Mouse (Mus musculus) limb, embryonic 12.5 days (tissue): ENCODE measurements around the gene Cryba2. TPM values are rescaled to one million over a fixed set of nuclear protein-coding genes. Genes with fewer than 3 reads are reported as not detected.

Experiments
- ATAC-seq: fragments of 200-750 bp; cut with Nextera tagmentation; 2 replicates; pipeline ENCODE4 v1.8.0; 2017; ENCODE audit warnings: low read depth, moderate TSS enrichment; ENCODE audit not compliant: insufficient number of reproducible peaks, insufficient read depth, low FRiP score, low TSS enrichment
- H3K27ac ChIP-seq: fragments of 300-500 bp; sonication (generic); 2 replicates; pipeline ENCODE4 v1.5.1; 2016; ENCODE audit warnings: mild to moderate bottlenecking, moderate library complexity
- H3K27me3 ChIP-seq: fragments of 300-500 bp; sonication (generic); 2 replicates; pipeline ENCODE4 v1.6.1; 2016; ENCODE audit warnings: mild to moderate bottlenecking, moderate library complexity
- H3K36me3 ChIP-seq: fragments of 300-500 bp; sonication (generic); 2 replicates; pipeline ENCODE4 v1.6.1; 2016; ENCODE audit warnings: mild to moderate bottlenecking, moderate library complexity
- H3K4me1 ChIP-seq: fragments of 300-500 bp; sonication (generic); replicated peaks from 2 replicates; pipeline ENCODE4 v1.6.1; 2016
- H3K4me2 ChIP-seq: fragments of 300-500 bp; sonication (generic); 2 replicates; pipeline ENCODE4 v1.6.1; 2016; ENCODE audit warnings: mild to moderate bottlenecking, moderate library complexity
- H3K4me3 ChIP-seq: fragments of 300-500 bp; sonication (generic); replicated peaks from 2 replicates; pipeline ENCODE4 v1.5.1; 2016; ENCODE audit warnings: mild to moderate bottlenecking
- H3K9ac ChIP-seq: fragments of 300-500 bp; sonication (generic); replicated peaks from 2 replicates; pipeline ENCODE4 v1.6.1; 2016; ENCODE audit warnings: mild to moderate bottlenecking, moderate library complexity
- H3K9me3 ChIP-seq: fragments of 300-500 bp; sonication (generic); 2 replicates; pipeline ENCODE4 v1.6.1; 2016; ENCODE audit warnings: mild to moderate bottlenecking, moderate library complexity
- WGBS: fragments of 180-500 bp; shearing (Covaris S2); methylation state at CpG from one replicate; pipeline ENCODE4 v1.1.7; 2016; 5-methylcytosine and 5-hydroxymethylcytosine counted together
- polyA plus RNA-seq: library from polyadenylated mRNA; unstranded; fragments of >200 nt; fragmentation: Nextera tagmentation; extraction: Ambion mirVana; gene quantifications from 2 replicates; pipeline ENCODE4 v1.2.1, GENCODE M21; 2016

Gene Cryba2
- polyA plus RNA-seq, 1 experiment from 2014 or later = not detected

DNA sequence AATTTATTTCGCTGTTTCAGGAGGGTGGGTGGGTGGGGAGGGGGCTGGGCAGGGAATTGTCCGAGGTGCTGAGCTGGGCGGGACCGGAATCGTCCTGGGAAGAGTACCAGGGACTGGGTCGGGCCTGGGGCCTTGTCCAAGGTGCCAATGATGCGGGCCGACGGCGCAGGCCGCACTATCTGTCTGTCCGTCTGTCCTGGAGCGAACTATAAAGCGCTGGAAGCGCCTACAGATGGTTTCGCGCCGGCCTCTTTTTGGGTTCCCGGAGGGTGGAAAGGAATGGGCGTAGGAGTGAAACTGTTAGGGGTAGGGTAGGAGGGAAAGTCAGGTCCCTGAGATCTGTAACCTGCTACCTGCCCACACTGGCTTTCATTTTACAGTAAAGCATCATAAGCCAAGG, 35.7 kb downstream of the Cryba2 start:
- Histone ChIP-seq H3K27ac (no peak overlapping the region), H3K9me3 (no peaks in the 10 kb centered on the region), H3K27me3 (peaks cover 91% of the 10 kb centered on the region), H3K9ac (no peak overlapping the region), H3K4me2 (no peak overlapping the region), H3K4me3 (no peak overlapping the region), H3K4me1 (peaks cover 31% of the 10 kb centered on the region), H3K36me3 (no peaks in the 10 kb centered on the region)
- 1% methylated on average over 20 of the region's 20 CpGs for WGBS
- no peak for ATAC-seq

DNA sequence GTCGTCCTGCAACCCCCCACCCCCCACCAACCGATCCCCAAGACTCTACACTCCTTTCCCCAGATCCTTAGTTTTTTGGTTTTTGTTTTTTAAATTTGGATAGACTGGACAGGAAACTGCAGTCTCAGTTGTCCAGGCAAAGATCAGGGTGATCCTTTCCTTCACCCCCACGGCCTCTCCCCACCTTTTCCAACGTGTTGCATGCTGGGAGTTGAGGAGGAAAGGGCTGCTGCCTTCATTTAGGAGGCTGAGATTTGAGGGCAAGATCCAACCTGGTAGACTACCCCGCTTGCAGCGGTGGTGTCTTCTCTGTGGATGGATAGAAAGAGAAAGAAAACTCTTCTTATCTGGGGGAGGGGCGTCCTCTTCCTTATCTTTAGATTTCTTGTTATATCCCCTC, 36.2 kb downstream of the Cryba2 start:
- no peak overlapping the region for H3K9ac ChIP-seq
- H3K4me1 ChIP-seq = peaks cover 31% of the 10 kb centered on the region
- peaks cover 92% of the 10 kb centered on the region for H3K27me3 ChIP-seq
- no peak overlapping the region for H3K27ac ChIP-seq
- H3K36me3 ChIP-seq = no peaks in the 10 kb centered on the region
- no peak for ATAC-seq
- no peaks in the 10 kb centered on the region for H3K9me3 ChIP-seq
- 2% methylated on average over 7 of the region's 7 CpGs for WGBS
- H3K4me2 ChIP-seq = no peak overlapping the region
- no peak overlapping the region for H3K4me3 ChIP-seq

DNA sequence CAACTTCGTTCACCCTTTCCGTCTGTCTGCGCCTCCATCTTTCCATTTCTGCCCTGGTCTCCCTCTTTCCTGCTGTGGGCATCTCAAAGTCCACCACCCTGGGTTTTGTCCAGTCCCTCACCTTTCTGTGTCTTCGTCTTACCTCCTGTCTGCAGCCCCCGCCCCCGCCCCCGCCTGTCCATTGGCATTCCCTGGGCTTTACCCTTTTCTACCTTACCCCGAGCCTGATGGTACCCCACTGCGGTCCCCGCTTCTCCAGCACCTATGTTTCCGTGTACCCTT, 36.6 kb downstream of the Cryba2 start:
- H3K27me3 ChIP-seq = peaks cover 95% of the 10 kb centered on the region
- no peak for ATAC-seq
- peak overlapping the region; percentile 73 for H3K4me3 ChIP-seq
- no peaks in the 10 kb centered on the region for H3K9me3 ChIP-seq
- peak overlapping the region; percentile 98 for H3K4me2 ChIP-seq
- WGBS = 3% methylated on average over 11 of the region's 11 CpGs
- H3K27ac ChIP-seq = no peak overlapping the region
- H3K36me3 ChIP-seq = no peaks in the 10 kb centered on the region
- no peak overlapping the region for H3K9ac ChIP-seq
- peaks cover 31% of the 10 kb centered on the region for H3K4me1 ChIP-seq

DNA sequence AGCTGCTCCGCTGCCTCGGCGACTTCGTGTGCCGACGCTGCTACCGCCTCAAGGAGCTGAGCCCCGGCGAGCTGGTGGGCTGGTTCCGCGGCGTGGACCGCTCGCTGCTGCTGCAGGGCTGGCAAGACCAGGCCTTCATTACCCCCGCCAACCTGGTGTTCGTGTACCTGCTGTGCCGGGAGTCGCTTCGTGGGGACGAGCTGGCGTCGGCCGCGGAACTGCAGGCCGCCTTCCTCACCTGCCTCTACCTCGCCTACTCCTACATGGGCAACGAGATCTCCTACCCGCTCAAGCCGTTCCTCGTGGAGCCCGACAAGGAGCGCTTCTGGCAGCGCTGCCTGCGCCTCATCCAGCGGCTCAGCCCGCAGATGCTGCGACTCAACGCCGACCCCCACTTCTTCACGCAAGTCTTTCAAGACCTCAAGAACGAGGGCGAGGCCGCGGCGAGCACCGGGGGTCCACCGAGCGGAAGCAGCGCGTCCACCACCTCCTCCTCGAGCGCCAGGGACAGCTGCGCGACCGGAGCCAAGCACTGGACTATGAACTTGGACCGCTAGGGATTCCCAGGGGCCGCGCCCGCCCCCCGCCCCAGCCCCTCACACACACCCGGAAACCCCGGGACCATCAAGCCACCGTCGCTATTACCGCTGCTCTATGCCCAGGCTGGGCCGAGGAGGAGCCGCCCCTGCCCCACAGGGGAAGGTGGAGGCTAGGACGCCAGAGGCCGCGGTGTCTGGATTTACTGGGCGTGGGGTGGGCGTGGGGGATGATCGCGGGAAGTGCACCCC, 37.1 kb downstream of the Cryba2 start:
- WGBS = under 1% methylated on average over 74 of the region's 74 CpGs
- Histone ChIP-seq H3K4me2 (peak overlapping the region; percentile 98), H3K4me1 (peaks cover 31% of the 10 kb centered on the region), H3K9ac (peak overlapping the region; percentile 62; the same call in 1 of the 2 replicates), H3K36me3 (no peaks in the 10 kb centered on the region), H3K27me3 (peaks cover 98% of the 10 kb centered on the region), H3K9me3 (no peaks in the 10 kb centered on the region), H3K27ac (no peak overlapping the region), H3K4me3 (peak overlapping the region; percentile 73)
- ATAC-seq = no peak

DNA sequence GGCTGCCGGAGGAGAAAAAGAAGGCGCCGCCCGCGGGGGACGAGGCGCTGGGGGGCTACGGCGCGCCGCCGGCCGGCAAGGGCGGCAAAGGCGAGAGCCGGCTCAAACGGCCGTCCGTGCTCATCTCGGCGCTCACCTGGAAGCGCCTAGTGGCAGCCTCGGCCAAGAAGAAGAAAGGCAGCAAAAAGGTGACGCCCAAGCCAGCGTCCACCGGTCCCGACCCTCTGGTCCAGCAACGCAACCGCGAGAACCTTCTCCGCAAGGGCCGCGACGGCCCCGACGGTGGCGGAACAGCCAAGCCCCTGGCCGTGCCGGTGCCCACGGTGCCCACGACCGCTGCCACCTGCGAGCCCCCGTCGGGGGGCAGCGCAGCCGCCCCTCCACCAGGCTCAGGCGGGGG, 37.8 kb downstream of the Cryba2 start:
- H3K4me3 ChIP-seq = peak overlapping the region; percentile 73
- H3K9ac ChIP-seq = peak overlapping the region; percentile 62
- peaks cover 99% of the 10 kb centered on the region for H3K27me3 ChIP-seq
- peak overlapping the region; percentile 98 for H3K4me2 ChIP-seq
- no peak for ATAC-seq
- H3K36me3 ChIP-seq = no peaks in the 10 kb centered on the region
- H3K9me3 ChIP-seq = no peaks in the 10 kb centered on the region
- H3K27ac ChIP-seq = no peak overlapping the region
- WGBS = under 1% methylated on average over 43 of the region's 48 CpGs
- peaks cover 31% of the 10 kb centered on the region for H3K4me1 ChIP-seq

DNA sequence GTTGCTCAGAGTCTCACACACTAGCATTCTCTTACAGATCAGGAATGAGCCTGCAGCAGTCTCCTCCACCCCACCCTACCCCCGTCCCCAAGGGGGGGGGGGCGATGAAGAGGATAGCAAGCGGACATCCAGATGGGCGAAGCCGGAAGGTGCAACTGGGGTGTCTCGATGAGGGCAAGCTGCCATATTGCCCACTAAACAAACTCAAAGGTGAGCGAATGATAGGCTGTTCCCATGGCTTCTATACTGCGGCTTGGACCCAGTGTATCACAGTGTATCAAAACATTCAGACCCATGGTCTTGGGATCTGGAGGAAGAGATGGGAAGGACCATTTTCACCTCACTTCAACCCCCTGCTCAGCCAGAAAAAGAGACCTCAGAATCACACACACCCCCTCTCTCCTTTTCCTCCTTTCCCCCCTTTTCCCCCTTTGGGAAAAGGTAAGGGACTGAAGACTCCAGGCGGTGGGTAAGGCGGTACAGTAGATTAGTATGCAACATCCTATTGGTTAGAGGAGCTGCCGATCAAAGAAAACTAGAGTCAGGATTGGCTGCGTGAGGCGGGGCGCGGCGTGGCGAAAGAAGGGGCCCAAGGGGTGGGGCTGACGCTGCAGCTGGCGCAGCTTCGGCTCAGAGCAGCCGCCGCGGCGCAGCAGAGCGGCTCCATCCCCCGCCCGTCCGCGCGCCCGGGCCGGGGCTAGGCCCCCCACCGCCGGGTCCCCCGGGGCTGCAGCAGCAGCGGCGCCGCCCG, 38.5 kb downstream of the Cryba2 start, which contains the start of gene Cdk5r2:
Gene Cdk5r2, plus strand, starts transcription at position 629 of the 751 bp plus-strand sequence.
- ATAC-seq = peak; percentile 92
- 3% methylated on average over 39 of the region's 39 CpGs for WGBS
- H3K4me1 ChIP-seq = peaks cover 31% of the 10 kb centered on the region
- no peak within 1 kb of the TSS for H3K27ac ChIP-seq
- peak within 1 kb of the TSS; percentile 98 for H3K4me2 ChIP-seq
- no peaks in the 10 kb centered on the region for H3K36me3 ChIP-seq
- H3K27me3 ChIP-seq = peaks cover 99% of the 10 kb centered on the region
- peak within 1 kb of the TSS; percentile 73 for H3K4me3 ChIP-seq
- no peaks in the 10 kb centered on the region for H3K9me3 ChIP-seq
- H3K9ac ChIP-seq = peak within 1 kb of the TSS; percentile 62

DNA sequence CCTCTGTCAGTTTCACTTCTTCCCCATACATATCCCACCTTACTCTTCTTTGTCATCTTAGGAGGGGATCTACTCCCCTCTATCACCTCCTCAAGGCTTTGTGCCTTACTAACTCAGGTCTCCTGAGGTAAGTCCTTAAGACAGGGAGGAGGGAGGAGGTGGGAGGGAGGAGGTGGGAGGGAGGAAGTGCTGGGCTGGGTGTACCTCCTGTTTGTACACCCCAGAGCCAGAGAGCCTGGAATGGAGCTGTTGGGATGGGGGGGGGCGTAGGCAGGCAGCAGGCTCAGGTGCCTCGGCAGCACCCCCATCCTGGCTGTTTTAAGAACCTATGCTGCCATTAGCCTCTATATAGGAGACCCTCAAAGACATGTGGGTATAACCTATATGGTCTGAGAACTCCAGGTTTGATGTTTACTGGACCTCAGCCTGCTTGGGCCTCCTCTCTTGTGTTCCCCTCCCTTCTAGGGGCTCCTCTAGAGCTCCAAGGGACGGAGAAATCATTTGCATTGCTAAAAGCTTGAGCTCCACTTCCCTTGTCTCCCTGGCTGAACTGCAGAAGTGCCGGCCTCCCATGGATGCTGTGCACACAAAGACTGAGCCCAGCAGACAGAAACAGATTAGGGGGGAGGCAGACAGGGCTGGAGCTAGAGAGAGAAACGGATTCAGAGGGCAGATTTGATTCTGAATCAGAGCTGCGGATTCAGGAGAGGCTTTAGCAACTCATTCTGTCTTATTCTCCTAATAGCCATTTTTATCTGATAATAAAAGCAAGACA, 41.8 kb downstream of the Cryba2 start:
- no peak overlapping the region for H3K4me2 ChIP-seq
- WGBS = 14% methylated on average over 6 of the region's 6 CpGs
- no peak overlapping the region for H3K9ac ChIP-seq
- peaks cover 23% of the 10 kb centered on the region for H3K4me1 ChIP-seq
- no peak overlapping the region for H3K4me3 ChIP-seq
- no peak overlapping the region for H3K27ac ChIP-seq
- H3K36me3 ChIP-seq = no peaks in the 10 kb centered on the region
- ATAC-seq = no peak
- peaks cover 82% of the 10 kb centered on the region for H3K27me3 ChIP-seq
- H3K9me3 ChIP-seq = no peaks in the 10 kb centered on the region

DNA sequence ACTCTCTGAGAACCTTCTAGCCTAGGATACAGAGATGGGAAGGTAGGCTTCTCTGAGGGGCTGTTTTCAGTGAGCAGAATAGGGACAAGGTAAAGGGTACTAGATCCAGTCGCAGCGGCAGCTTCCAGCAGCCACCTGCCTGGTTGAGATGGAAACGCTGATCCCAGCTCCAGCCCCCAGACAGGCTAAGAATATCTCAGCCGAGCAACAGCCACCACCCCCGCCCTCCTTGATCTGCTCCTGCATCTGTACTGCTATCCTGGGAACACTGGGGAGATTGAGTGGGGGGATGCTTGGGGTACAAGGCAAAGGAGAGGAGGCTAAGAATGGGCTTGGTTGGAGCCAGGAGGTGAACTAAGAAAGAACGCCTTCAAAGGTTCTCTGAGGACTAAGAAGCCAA, 42.7 kb downstream of the Cryba2 start:
- no peak for ATAC-seq
- no peak overlapping the region for H3K27ac ChIP-seq

DNA sequence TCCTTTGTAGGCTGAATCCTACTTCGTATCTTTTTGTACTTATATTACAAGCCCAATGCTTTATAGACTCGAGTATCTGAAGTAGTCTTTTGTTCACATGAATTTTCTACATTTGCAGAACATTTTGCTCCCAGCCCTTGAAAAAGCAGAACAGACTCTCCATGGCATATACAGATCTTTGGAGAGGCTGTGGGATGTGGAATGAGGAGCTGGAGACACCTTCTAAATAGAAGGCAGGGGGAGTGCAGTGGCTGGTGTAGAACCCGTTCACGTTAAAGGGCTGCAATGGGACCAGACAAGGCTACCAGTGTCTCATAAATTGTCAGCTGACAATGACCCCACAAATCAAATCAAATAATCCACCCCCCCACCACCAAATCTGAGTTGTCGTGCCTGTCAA, 44.0 kb downstream of the Cryba2 start:
- whole genome bisulfite sequencing = 49% methylated on average over 5 of the region's 5 CpGs
- ATAC-seq = no peak
- Histone ChIP-seq H3K4me2 (no peak overlapping the region), H3K36me3 (no peaks in the 10 kb centered on the region), H3K9me3 (no peaks in the 10 kb centered on the region), H3K4me3 (no peak overlapping the region), H3K27me3 (peaks cover 66% of the 10 kb centered on the region), H3K4me1 (0 out of 2 replicates have a peak, but pooled peaks cover 4% of the 10 kb centered on the region), H3K9ac (no peak overlapping the region), H3K27ac (no peak overlapping the region)

More for the DNA sequence above, 42.7 kb downstream of the Cryba2 start:
- Histone ChIP-seq H3K4me1 (peaks cover 15% of the 10 kb centered on the region), H3K36me3 (no peaks in the 10 kb centered on the region), H3K4me3 (no peak overlapping the region), H3K9ac (no peak overlapping the region), H3K9me3 (no peaks in the 10 kb centered on the region), H3K27me3 (peaks cover 73% of the 10 kb centered on the region), H3K4me2 (no peak overlapping the region)
- 21% methylated on average over 6 of the region's 6 CpGs for WGBS

DNA sequence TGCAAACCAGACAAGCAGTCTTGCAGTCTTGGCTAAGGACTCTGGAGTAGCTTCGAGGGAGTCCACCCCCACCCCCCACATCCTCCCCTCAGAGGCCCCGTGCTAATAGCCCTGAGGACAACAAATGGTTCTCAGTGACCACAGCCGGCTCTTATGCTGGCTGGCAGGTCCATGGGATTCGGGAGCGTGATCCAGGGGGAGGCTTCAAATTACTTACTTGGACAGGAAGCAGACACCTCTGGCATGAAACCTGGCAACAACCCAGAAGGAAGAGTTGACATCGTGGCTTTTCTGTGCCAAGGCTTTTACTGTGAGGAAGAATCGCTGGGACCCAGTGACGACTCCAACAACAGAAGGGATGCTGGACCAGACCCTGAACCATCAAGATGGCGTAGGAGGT, 46.6 kb downstream of the Cryba2 start:
- Histone ChIP-seq H3K4me2 (no peak overlapping the region), H3K27ac (no peak overlapping the region), H3K4me1 (0 out of 2 replicates have a peak, but pooled peaks cover 4% of the 10 kb centered on the region), H3K27me3 (peaks cover 51% of the 10 kb centered on the region), H3K9ac (no peak overlapping the region), H3K9me3 (no peaks in the 10 kb centered on the region), H3K4me3 (no peak overlapping the region), H3K36me3 (no peaks in the 10 kb centered on the region)
- WGBS = 26% methylated on average over 9 of the region's 9 CpGs
- no peak for ATAC-seq

DNA sequence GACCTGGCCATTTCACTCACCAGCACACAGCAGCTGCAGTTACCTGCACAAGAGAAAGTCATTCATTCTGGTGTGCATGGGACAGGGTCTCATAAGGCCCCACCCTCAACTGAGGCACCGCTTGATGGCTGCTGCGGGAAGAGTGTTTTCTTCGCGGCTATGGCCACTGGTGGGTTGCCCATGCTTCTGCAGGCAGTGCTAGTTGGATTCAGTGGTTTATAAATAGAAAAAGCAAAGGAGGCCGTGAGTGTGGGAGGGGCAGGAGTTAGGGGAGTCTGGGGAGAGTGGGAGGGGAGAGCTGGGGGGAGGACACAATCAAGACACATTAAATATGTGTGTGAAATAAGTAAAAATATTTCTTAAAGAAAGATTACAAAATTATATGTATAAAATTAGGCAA, 49.9 kb downstream of the Cryba2 start:
- H3K9me3 ChIP-seq = no peaks in the 10 kb centered on the region
- WGBS = 86% methylated on average over 5 of the region's 5 CpGs
- no peak overlapping the region for H3K9ac ChIP-seq
- no peak overlapping the region for H3K27ac ChIP-seq
- H3K4me2 ChIP-seq = no peak overlapping the region
- no peak for ATAC-seq
- H3K4me3 ChIP-seq = no peak overlapping the region
- peaks cover 30% of the 10 kb centered on the region for H3K27me3 ChIP-seq
- 0 out of 2 replicates have a peak, but pooled peaks cover 4% of the 10 kb centered on the region for H3K4me1 ChIP-seq
- no peaks in the 10 kb centered on the region for H3K36me3 ChIP-seq
